Mouse (Mus musculus) embryo, embryonic 11 days (tissue): ENCODE data around the gene Btbd35f15.
"Not testable (repeated sequence)": the region's sequence is repeated elsewhere in the genome, so short reads cannot be mapped to it uniquely, and the experiment has no call there.

Experiments used
- DNase-seq: peaks from one replicate; pipeline ENCODE4 v3.0.0-alpha.2; 2015

Btbd35f15 gene

GRCm38 (mm10) chrX:33577214-33577613 lies at the start of gene Btbd35f15:
Gene Btbd35f15, minus strand, starts transcription at chrX:33577314.
- DNase-seq = not testable (repeated sequence)
